Mouse (Mus musculus): ENCODE data around the gene Itgb2. TPM values are rescaled to one million over a fixed set of nuclear protein-coding genes. Genes with fewer than 3 reads are reported as not detected.
A peak's percentile ranks its signal among the peaks of the same experiment; 100 is the strongest.

Itgb2 gene
- polyA plus RNA-seq, 1 experiment from 2014 or later = 0.59 TPM

DNA sequence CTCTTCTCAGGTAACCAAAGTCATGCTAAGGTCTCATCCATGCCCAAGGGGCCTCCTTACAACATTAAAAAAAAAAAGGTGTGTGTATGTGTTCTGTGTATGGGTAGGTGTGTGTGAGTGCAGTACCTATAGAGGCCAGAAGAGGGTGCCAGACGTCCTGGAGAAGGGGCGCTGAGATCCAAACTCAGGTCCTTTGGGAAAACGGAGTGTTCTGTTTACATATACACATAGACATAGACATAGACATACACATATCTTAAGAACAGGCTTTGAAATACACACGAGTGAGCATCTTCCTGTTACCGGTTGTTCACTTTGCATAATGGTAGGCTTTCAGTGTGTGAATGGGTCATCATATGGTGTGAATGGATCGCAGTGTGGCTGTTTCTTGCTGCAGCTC is 74.1 kb downstream of the Itgb2 start:
- Histone ChIP-seq H3K9me3 (ENCODE audit: control insufficient read depth, low read length) (peaks cover 3% of the 10 kb centered on the region; the same call in 1 of the 2 replicates), H3K4me3 (ENCODE audit: low read depth, low read length) (no peak overlapping the region), H3K27me3 (ENCODE audit: control insufficient read depth, insufficient read depth, low read length) (no peaks in the 10 kb centered on the region), H3K36me3 (ENCODE audit: control insufficient read depth, insufficient read depth, low read length) (peaks cover 4% of the 10 kb centered on the region; the same call in 1 of the 2 replicates), H3K9ac (ENCODE audit: low read length) (no peak overlapping the region), H3K4me1 (ENCODE audit: control insufficient read depth, insufficient read depth, low read length) (peaks cover 13% of the 10 kb centered on the region), H3K27ac (ENCODE audit: low read depth, low read length) (no peak overlapping the region), H3K4me2 (no peak overlapping the region)
- DNase-seq (ENCODE audit: low spot score, missing footprints) = no peak
- ATAC-seq (ENCODE audit: low FRiP score) = no peak
- WGBS = 96% methylated on average over 6 of the region's 6 CpGs

DNA sequence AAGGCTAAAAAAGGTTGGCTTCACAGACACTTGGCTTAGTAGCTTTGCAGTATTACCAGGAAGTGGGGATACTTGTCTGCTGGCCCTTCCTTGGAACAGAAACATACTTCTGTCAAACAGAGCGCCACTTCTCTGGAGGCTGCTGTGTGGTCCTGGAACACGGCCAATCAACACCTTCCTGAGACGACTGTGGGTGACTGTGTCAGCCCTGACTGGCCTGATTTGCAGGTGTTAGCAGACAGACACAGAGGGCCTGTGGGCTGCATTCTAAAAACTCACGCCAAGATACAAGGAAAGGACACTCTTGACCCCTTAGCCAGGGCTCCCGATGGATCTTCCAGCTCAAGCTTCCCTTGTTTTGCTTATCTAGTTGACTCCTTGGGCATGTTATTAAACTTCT is 74.9 kb downstream of the Itgb2 start:
- H3K4me2 ChIP-seq = no peak overlapping the region
- no peaks in the 10 kb centered on the region for H3K27me3 ChIP-seq (ENCODE audit: control insufficient read depth, insufficient read depth, low read length)
- ATAC-seq (ENCODE audit: low FRiP score) (no peak), DNase-seq (ENCODE audit: low spot score, missing footprints) (no peak)
- no peak overlapping the region for H3K4me3 ChIP-seq (ENCODE audit: low read depth, low read length)
- peaks cover 4% of the 10 kb centered on the region; the same call in 1 of the 2 replicates for H3K36me3 ChIP-seq (ENCODE audit: control insufficient read depth, insufficient read depth, low read length)
- no peak overlapping the region for H3K9ac ChIP-seq (ENCODE audit: low read length)
- H3K27ac ChIP-seq (ENCODE audit: low read depth, low read length) = no peak overlapping the region
- peaks cover 3% of the 10 kb centered on the region; the same call in 1 of the 2 replicates for H3K9me3 ChIP-seq (ENCODE audit: control insufficient read depth, low read length)
- peaks cover 13% of the 10 kb centered on the region for H3K4me1 ChIP-seq (ENCODE audit: control insufficient read depth, insufficient read depth, low read length)
- 93% methylated on average over 5 of the region's 5 CpGs for WGBS

DNA sequence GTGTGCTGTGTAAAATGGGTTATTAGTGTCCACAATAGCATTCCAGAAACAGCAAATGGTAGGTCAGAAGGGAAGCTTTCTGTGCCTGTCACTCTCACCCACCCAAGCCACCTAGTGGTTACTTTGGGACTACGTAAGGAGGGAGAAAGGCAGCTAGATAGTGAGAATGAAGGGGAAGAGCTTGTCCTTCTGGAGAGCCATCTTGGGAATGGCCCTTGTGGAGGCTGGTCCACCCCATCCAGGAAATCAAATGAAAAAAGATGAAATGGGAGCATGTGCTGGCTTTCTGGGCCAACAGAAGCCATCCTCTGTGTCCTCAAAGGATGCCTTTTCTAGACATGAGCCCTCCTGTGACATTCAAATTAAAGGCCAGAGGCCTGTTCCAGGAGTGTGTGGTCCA is 75.3 kb downstream of the Itgb2 start:
- Histone ChIP-seq H3K27ac (ENCODE audit: low read depth, low read length) (peak overlapping the region; percentile 89; the same call in 1 of the 2 replicates), H3K36me3 (ENCODE audit: control insufficient read depth, insufficient read depth, low read length) (peaks cover 5% of the 10 kb centered on the region; the same call in 1 of the 2 replicates), H3K9me3 (ENCODE audit: control insufficient read depth, low read length) (peaks cover 3% of the 10 kb centered on the region; the same call in 1 of the 2 replicates), H3K4me1 (ENCODE audit: control insufficient read depth, insufficient read depth, low read length) (peaks cover 13% of the 10 kb centered on the region), H3K4me3 (ENCODE audit: low read depth, low read length) (peak overlapping the region; percentile 79), H3K9ac (ENCODE audit: low read length) (peak overlapping the region; percentile 87), H3K4me2 (peak overlapping the region; percentile 79; the same call in 1 of the 2 replicates), H3K27me3 (ENCODE audit: control insufficient read depth, insufficient read depth, low read length) (no peaks in the 10 kb centered on the region)
- ATAC-seq (ENCODE audit: low FRiP score) (peak; percentile 14; the same call in 1 of the 2 replicates), DNase-seq (ENCODE audit: low spot score, missing footprints) (no peak)
- 43% methylated on average over 1 of the region's 1 CpGs for WGBS

DNA sequence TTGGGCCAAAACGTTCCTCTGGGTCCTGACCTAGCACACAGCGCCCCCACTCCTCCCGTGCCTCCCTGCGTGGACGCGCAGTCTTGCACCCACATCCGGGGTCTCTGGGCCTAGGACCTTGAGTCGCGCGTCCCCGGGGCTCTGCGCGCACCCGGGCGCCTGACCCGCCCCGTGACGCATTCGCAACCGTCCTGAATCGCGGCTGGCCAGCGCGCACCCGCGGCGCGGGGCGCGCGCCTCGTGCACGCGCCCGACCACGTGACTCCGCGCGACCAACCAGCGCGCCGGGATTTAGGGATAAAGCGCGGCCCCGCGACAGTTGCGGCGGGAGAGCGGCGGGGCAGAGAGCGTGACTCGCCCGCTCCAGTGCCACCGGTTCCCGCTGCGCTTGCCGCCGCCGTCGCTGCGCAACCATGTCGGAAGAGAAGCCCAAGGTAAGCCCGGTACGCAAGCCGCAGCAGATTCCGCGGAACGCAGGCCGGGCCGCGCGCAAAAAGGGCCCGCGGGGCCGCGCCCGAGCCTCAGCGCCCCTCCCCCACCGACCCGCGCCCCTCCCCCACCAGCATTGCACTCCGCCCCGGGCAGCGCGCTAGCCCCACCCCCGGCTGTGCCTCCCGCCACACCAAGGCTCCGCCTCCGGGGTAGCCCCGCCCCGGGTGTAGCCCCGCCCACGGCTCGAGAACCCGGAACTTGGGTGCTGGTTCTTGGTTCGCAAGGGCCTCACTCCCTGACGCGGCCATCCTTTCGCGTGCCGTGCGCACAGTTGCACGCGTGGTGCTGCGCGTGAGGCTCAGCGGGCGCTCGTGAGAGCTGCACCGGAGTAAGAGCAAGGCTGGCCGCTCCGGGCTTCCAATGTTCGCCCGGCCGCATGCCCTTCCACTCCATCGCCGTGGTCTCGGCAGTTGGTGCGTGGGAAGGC is 76.1 kb downstream of the Itgb2 start, which contains the start of the genes Sumo3 and Gm49325:
TSS of gene Sumo3 (plus strand) at position 190 of the 919 bp plus-strand sequence.
TSS of gene Gm49325 (plus strand) at position 290 of the 919 bp plus-strand sequence.
- H3K27me3 ChIP-seq (ENCODE audit: control insufficient read depth, insufficient read depth, low read length) = no peaks in the 10 kb centered on the region
- peaks cover 7% of the 10 kb centered on the region; the same call in 1 of the 2 replicates for H3K36me3 ChIP-seq (ENCODE audit: control insufficient read depth, insufficient read depth, low read length)
- peaks cover 3% of the 10 kb centered on the region; the same call in 1 of the 2 replicates for H3K9me3 ChIP-seq (ENCODE audit: control insufficient read depth, low read length)
- peaks cover 13% of the 10 kb centered on the region for H3K4me1 ChIP-seq (ENCODE audit: control insufficient read depth, insufficient read depth, low read length)
- H3K9ac ChIP-seq (ENCODE audit: low read length) = peak within 1 kb of the TSS; percentile 87
- peak within 1 kb of the TSS; percentile 79 for H3K4me3 ChIP-seq (ENCODE audit: low read depth, low read length)
- H3K4me2 ChIP-seq = peak within 1 kb of the TSS; percentile 79
- peak; percentile 100 for DNase-seq (ENCODE audit: low spot score, missing footprints)
- WGBS = under 1% methylated on average over 107 of the region's 119 CpGs
- ATAC-seq (ENCODE audit: low FRiP score) = peak; percentile 90
- peak within 1 kb of the TSS; percentile 89 for H3K27ac ChIP-seq (ENCODE audit: low read depth, low read length)

DNA sequence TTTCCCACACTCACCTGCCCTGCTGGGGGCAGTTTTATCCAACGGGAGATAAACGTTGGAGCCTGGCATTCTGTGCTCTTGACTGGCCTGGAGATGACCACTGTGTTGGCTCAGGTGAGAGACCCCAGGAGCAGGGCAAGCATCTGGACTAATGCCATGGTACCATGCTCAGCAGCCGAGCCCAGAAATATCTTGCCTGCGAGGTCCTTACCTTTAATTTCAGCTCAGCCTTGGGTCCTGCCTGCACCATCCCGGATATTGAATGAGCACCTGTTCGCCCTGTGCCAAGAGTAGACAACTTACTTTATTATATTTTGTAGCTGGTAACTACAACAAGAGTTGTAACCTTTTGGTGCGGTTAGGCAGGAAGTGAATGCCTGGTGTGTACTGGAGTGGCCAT is 76.8 kb downstream of the Itgb2 start:
- Histone ChIP-seq H3K9me3 (ENCODE audit: control insufficient read depth, low read length) (peaks cover 3% of the 10 kb centered on the region; the same call in 1 of the 2 replicates), H3K9ac (ENCODE audit: low read length) (peak overlapping the region; percentile 87), H3K4me3 (ENCODE audit: low read depth, low read length) (peak overlapping the region; percentile 79), H3K36me3 (ENCODE audit: control insufficient read depth, insufficient read depth, low read length) (peaks cover 7% of the 10 kb centered on the region; the same call in 1 of the 2 replicates), H3K4me1 (ENCODE audit: control insufficient read depth, insufficient read depth, low read length) (peaks cover 13% of the 10 kb centered on the region), H3K4me2 (peak overlapping the region; percentile 79), H3K27me3 (ENCODE audit: control insufficient read depth, insufficient read depth, low read length) (no peaks in the 10 kb centered on the region), H3K27ac (ENCODE audit: low read depth, low read length) (no peak overlapping the region; the same call in 1 of the 2 replicates)
- ATAC-seq (ENCODE audit: low FRiP score) = no peak; the same call in 1 of the 2 replicates
- 48% methylated on average over 7 of the region's 7 CpGs for WGBS
- no peak for DNase-seq (ENCODE audit: low spot score, missing footprints)

DNA sequence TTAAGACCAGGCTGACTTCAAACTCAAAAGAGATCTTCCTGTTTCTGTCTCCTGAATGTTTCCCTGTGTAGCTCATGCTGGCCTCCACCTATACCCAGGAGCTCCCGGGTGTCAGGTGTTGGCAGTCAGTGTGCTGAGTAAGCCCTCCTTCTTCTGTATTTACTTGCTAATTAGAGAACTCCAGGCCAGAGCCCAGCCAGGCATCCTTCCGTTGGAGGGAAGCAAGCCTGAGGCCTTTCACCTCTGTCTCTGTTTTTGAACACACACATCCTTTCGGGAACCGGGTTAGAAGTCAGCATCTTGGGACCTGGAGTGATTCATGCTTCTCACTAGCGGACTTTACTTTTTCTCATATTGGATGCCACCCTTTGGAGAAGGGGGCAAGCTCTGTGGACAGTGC is 77.4 kb downstream of the Itgb2 start:
- peak; percentile 82 for DNase-seq (ENCODE audit: low spot score, missing footprints)
- Histone ChIP-seq H3K4me3 (ENCODE audit: low read depth, low read length) (peak overlapping the region; percentile 79; the same call in 1 of the 2 replicates), H3K4me2 (peak overlapping the region; percentile 79), H3K9me3 (ENCODE audit: control insufficient read depth, low read length) (peaks cover 3% of the 10 kb centered on the region; the same call in 1 of the 2 replicates), H3K36me3 (ENCODE audit: control insufficient read depth, insufficient read depth, low read length) (peaks cover 7% of the 10 kb centered on the region; the same call in 1 of the 2 replicates), H3K27ac (ENCODE audit: low read depth, low read length) (no peak overlapping the region), H3K4me1 (ENCODE audit: control insufficient read depth, insufficient read depth, low read length) (peaks cover 13% of the 10 kb centered on the region), H3K27me3 (ENCODE audit: control insufficient read depth, insufficient read depth, low read length) (no peaks in the 10 kb centered on the region), H3K9ac (ENCODE audit: low read length) (no peak overlapping the region; the same call in 1 of the 2 replicates)
- WGBS = 76% methylated on average over 5 of the region's 5 CpGs
- ATAC-seq (ENCODE audit: low FRiP score) = no peak

DNA sequence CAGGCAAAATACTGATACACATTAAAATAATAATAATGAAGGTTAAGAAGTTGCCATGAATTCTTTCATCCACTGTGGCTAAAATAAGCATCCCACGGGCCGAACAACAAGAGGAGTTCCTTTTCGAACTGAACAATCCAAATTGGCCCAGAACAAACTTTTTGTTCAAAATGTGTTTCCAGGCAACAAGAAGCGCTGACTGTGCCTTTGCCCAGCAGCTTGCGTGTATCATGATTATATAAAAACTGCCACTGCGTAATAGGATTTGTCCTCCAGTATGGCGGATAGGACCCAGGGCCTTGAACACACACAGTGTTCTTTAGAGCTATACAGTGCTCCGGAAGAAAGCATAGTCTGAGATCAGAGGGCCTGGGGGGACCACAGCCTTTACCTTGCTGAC is 78.5 kb downstream of the Itgb2 start:
- Histone ChIP-seq H3K4me2 (no peak overlapping the region), H3K36me3 (ENCODE audit: control insufficient read depth, insufficient read depth, low read length) (peaks cover 9% of the 10 kb centered on the region; the same call in 1 of the 2 replicates), H3K4me1 (ENCODE audit: control insufficient read depth, insufficient read depth, low read length) (peaks cover 13% of the 10 kb centered on the region), H3K9ac (ENCODE audit: low read length) (no peak overlapping the region), H3K9me3 (ENCODE audit: control insufficient read depth, low read length) (peaks cover 3% of the 10 kb centered on the region; the same call in 1 of the 2 replicates), H3K27ac (ENCODE audit: low read depth, low read length) (no peak overlapping the region), H3K4me3 (ENCODE audit: low read depth, low read length) (no peak overlapping the region), H3K27me3 (ENCODE audit: control insufficient read depth, insufficient read depth, low read length) (no peaks in the 10 kb centered on the region)
- DNase-seq (ENCODE audit: low spot score, missing footprints) (peak; percentile 71), ATAC-seq (ENCODE audit: low FRiP score) (no peak)
- WGBS = 89% methylated on average over 8 of the region's 8 CpGs

DNA sequence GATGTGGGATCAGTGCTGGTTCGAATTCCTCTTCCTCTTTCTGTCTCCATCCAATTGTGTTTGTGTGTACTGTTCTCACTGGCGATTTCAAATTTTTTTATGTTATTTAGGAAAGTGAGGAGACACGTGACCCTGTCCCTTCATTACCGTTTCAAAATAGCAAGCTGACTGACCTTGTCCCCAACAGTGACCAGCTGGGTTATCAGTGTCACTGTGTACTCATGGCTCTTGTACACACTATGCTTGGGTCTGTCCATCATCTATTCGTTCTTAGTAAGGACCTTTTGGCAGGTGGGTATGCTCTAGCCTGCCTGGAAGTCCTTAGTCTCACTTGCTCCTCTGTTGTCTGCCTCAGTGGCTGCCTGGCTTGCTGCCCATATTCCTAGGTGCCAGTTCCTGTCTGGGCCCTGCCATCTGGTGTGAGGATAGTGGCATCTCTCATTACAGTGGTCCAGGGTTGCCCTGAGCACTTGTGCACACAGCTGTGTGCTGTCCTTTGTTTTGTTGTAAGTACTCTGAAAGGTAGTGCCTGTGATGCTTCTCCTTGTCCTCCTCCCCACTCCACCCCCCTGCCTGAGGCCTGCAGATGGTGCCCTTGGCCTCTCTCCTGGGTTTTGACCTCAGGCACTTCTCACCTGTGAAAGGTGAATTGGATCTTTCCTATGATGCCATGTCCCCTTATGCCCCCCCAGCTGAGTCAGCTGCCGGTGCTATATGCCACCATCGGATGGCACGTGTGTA is 80.3 kb downstream of the Itgb2 start:
- Histone ChIP-seq H3K4me1 (ENCODE audit: control insufficient read depth, insufficient read depth, low read length) (peaks cover 13% of the 10 kb centered on the region), H3K4me2 (no peak overlapping the region), H3K36me3 (ENCODE audit: control insufficient read depth, insufficient read depth, low read length) (peaks cover 16% of the 10 kb centered on the region; the same call in 1 of the 2 replicates), H3K4me3 (ENCODE audit: low read depth, low read length) (no peak overlapping the region), H3K27me3 (ENCODE audit: control insufficient read depth, insufficient read depth, low read length) (no peaks in the 10 kb centered on the region), H3K9me3 (ENCODE audit: control insufficient read depth, low read length) (no peaks in the 10 kb centered on the region), H3K27ac (ENCODE audit: low read depth, low read length) (no peak overlapping the region), H3K9ac (ENCODE audit: low read length) (no peak overlapping the region)
- no peak for ATAC-seq (ENCODE audit: low FRiP score)
- peak; percentile 59 for DNase-seq (ENCODE audit: low spot score, missing footprints)
- 92% methylated on average over 8 of the region's 8 CpGs for WGBS
